Mouse (Mus musculus): ENCODE measurements around the gene Rnaseh1.
A peak's percentile ranks its signal among the peaks of the same experiment; 100 is the strongest.

Rnaseh1 gene

GRCm38 (mm10) chr12:28666734-28667133 lies 17.3 kb downstream of the Rnaseh1 start:
- DNase-seq (ENCODE audit: low spot score in 2 of 2) = no peak

- no peak for DNase-seq (ENCODE audit: low spot score in 2 of 2)
Measured at GRCm38 (mm10) chr12:28667287-28667686, 17.9 kb downstream of the Rnaseh1 start.

- DNase-seq (ENCODE audit: low spot score in 2 of 2) = no peak
Measured at GRCm38 (mm10) chr12:28674038-28674720, 24.8 kb downstream of the Rnaseh1 start.

- DNase-seq (ENCODE audit: low spot score in 2 of 2) = peak; percentile 79 to 80
Measured at GRCm38 (mm10) chr12:28675121-28675924, 25.9 kb downstream of the Rnaseh1 start, which contains the start of gene Adi1. Gene Adi1, plus strand, starts transcription at chr12:28675231.

GRCm38 (mm10) chr12:28675925-28676209 lies 26.5 kb downstream of the Rnaseh1 start:
- DNase-seq (ENCODE audit: low spot score in 2 of 2) = no peak

- DNase-seq (ENCODE audit: low spot score in 2 of 2) = no peak
Measured at GRCm38 (mm10) chr12:28684674-28685073, 35.3 kb downstream of the Rnaseh1 start.

GRCm38 (mm10) chr12:28685771-28686170 lies 36.4 kb downstream of the Rnaseh1 start:
- no peak for DNase-seq (ENCODE audit: low spot score in 2 of 2)

- no peak for DNase-seq (ENCODE audit: low spot score in 2 of 2)
Measured at GRCm38 (mm10) chr12:28686199-28686879, 36.9 kb downstream of the Rnaseh1 start.

GRCm38 (mm10) chr12:28688996-28689395 lies 39.6 kb downstream of the Rnaseh1 start:
- DNase-seq (ENCODE audit: low spot score in 2 of 2) = no peak

- no peak for DNase-seq (ENCODE audit: low spot score in 2 of 2)
Measured at GRCm38 (mm10) chr12:28690730-28691129, 41.3 kb downstream of the Rnaseh1 start.

- DNase-seq (ENCODE audit: low spot score in 2 of 2) = no peak
Measured at GRCm38 (mm10) chr12:28693738-28694137, 44.3 kb downstream of the Rnaseh1 start.

GRCm38 (mm10) chr12:28694231-28694630 lies 44.8 kb downstream of the Rnaseh1 start:
- DNase-seq (ENCODE audit: low spot score in 2 of 2) = no peak

GRCm38 (mm10) chr12:28694776-28695175 lies 45.4 kb downstream of the Rnaseh1 start:
- no peak for DNase-seq (ENCODE audit: low spot score in 2 of 2)

- DNase-seq (ENCODE audit: low spot score in 2 of 2) = no peak
Measured at GRCm38 (mm10) chr12:28697821-28698595, 48.6 kb downstream of the Rnaseh1 start.

GRCm38 (mm10) chr12:28699086-28699485 lies 49.7 kb downstream of the Rnaseh1 start:
- DNase-seq (ENCODE audit: low spot score in 2 of 2) = no peak

- DNase-seq (ENCODE audit: low spot score in 2 of 2) = peak; percentile 64 to 78
Measured at GRCm38 (mm10) chr12:28699656-28700055, 50.3 kb downstream of the Rnaseh1 start.

- no peak for DNase-seq (ENCODE audit: low spot score in 2 of 2)
Measured at GRCm38 (mm10) chr12:28700101-28700511, 50.7 kb downstream of the Rnaseh1 start.

- peak in 1 of 2 experiments; percentile 48 for DNase-seq (ENCODE audit: low spot score in 2 of 2)
Measured at GRCm38 (mm10) chr12:28700561-28701025, 51.2 kb downstream of the Rnaseh1 start.

GRCm38 (mm10) chr12:28701302-28701701 lies 51.9 kb downstream of the Rnaseh1 start:
- DNase-seq (ENCODE audit: low spot score in 2 of 2) = peak; percentile 30 to 58

- DNase-seq (ENCODE audit: low spot score in 2 of 2) = no peak
Measured at GRCm38 (mm10) chr12:28704381-28704780, 55.0 kb downstream of the Rnaseh1 start.

GRCm38 (mm10) chr12:28705204-28705603 lies 55.8 kb downstream of the Rnaseh1 start:
- no peak for DNase-seq (ENCODE audit: low spot score in 2 of 2)

GRCm38 (mm10) chr12:28708154-28708553 lies 58.8 kb downstream of the Rnaseh1 start:
- DNase-seq (ENCODE audit: low spot score in 2 of 2) = no peak

Measured in frontal cortex, postnatal 14 days (tissue).